Mouse (Mus musculus) layer of hippocampus, adult 18-20 months (tissue): ENCODE data around the gene Mgam. TPM values are rescaled to one million over a fixed set of nuclear protein-coding genes. Genes with fewer than 3 reads are reported as not detected.
"Not testable (repeated sequence)": the region's sequence is repeated elsewhere in the genome, so short reads cannot be mapped to it uniquely, and the experiment has no call there.

Source experiments
- DNase-seq, 2 experiments: peaks; one replicate each; pipeline ENCODE4 v3.0.0; 2022; ENCODE audit warnings: low spot score in 2 of 2
- total RNA-seq, 2 experiments: library from RNA; stranded (reverse); gene quantifications; 2 replicates each; pipeline ENCODE4 v1.2.3; 2021

Gene Mgam
- total RNA-seq, 2 experiments from 2014 or later = not detected

GRCm38 (mm10) chr6:40715705-40716104 lies 87.1 kb downstream of the Mgam start:
- no peak for DNase-seq

GRCm38 (mm10) chr6:40728506-40728905 lies 99.9 kb downstream of the Mgam start:
- DNase-seq = not testable (repeated sequence)

- no peak for DNase-seq
Measured at GRCm38 (mm10) chr6:40739545-40739944, 110.9 kb downstream of the Mgam start.

GRCm38 (mm10) chr6:40749030-40749429 lies 120.4 kb downstream of the Mgam start:
- DNase-seq = not testable (repeated sequence)

- no peak for DNase-seq
Measured at GRCm38 (mm10) chr6:40755948-40756347, 127.3 kb downstream of the Mgam start.

- not testable (repeated sequence) for DNase-seq
Measured at GRCm38 (mm10) chr6:40757346-40757745, 128.7 kb downstream of the Mgam start.

- no peak for DNase-seq
Measured at GRCm38 (mm10) chr6:40774656-40775055, 146.0 kb downstream of the Mgam start.

GRCm38 (mm10) chr6:40778458-40778857 lies 149.8 kb downstream of the Mgam start:
- DNase-seq = no peak

- no peak for DNase-seq
Measured at GRCm38 (mm10) chr6:40783637-40784036, 155.0 kb downstream of the Mgam start.

- no peak for DNase-seq
Measured at GRCm38 (mm10) chr6:40784378-40784777, 155.7 kb downstream of the Mgam start.

GRCm38 (mm10) chr6:40795077-40795812 lies 166.6 kb downstream of the Mgam start:
- no peak for DNase-seq

- DNase-seq = no peak
Measured at GRCm38 (mm10) chr6:40818237-40818902, 189.7 kb downstream of the Mgam start.

Other genes starting within 250 kb of the Mgam start
- gene E330009J07Rik, start 192.7 kb upstream of the Mgam start, total RNA-seq = 10 to 100 TPM; 48.2 to 49.6 TPM
- gene Wee2, start 189.7 kb upstream of the Mgam start, total RNA-seq = not detected
- 10 to 100 TPM; 29.9 to 30.0 TPM for gene Ssbp1, start 157.5 kb upstream of the Mgam start, total RNA-seq
- gene Tas2r137, start 137.6 kb upstream of the Mgam start, total RNA-seq = not detected
- gene Tas2r108, start 135.3 kb upstream of the Mgam start, total RNA-seq = not detected
- gene Prss37, start 109.3 kb upstream of the Mgam start, total RNA-seq = not detected
- not detected for gene Olfr461, start 73.8 kb upstream of the Mgam start, total RNA-seq
- gene Olfr460, start 59.3 kb upstream of the Mgam start, total RNA-seq = not detected
- gene Clec5a, start 43.0 kb upstream of the Mgam start, total RNA-seq = 1 to 10 TPM in 1 of 2 experiments, under 1 TPM in 1; 0.99 to 1.4 TPM
- not detected for gene Tas2r138, start 15.5 kb upstream of the Mgam start, total RNA-seq